Mouse (Mus musculus): Measurements from ENCODE around the gene Lmx1a.

- TF ChIP-seq CTCF (IDR thresholded peaks at IDR 0.05; ENCODE audit: insufficient read depth, low read length), result no peak
- no peak for TF ChIP-seq POLR2A (IDR thresholded peaks at IDR 0.05; ENCODE audit: borderline replicate concordance, extremely low read depth, low read depth, low read length)
These were observed 189.3 kb downstream of the Lmx1a start for GRCm38 (mm10) chr1:167878354-167878753.

All from lung, adult 2 months (tissue).